Mouse (Mus musculus) liver, embryonic 14.5 days (tissue): ENCODE results near the gene Pcdh9.

Source experiments
- CTCF ChIP-seq: IDR thresholded peaks from 2 replicates; pipeline ENCODE4 v1.5.1; 2016; ENCODE audit warnings: antibody characterized with exemption, low read depth, control low read depth
- EP300 ChIP-seq: IDR thresholded peaks from 2 replicates; pipeline ENCODE4 v1.6.1; 2016; ENCODE audit warnings: antibody characterized with exemption, low read depth

DNA sequence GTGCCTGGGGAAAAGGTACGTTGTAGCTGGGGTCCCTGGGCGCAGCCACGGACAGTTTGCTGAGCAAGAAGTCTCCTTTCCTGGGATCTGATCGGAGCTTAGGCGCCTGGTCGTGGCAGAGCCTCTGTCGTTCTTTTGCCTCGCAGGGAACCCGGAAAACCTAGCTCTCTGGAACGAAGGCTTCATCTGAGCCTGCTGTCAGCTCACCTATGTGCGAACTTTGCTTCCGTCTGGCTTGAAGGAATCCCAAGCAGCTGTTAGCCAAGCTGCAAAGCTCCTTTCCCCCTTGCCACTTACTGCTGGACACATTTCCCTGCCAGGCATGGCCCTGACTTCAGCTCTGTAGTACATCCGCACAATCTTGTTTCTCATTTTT, 880 bp upstream of the Pcdh9 start:
- TF ChIP-seq CTCF (no peak), EP300 (no peak)
